Mouse (Mus musculus) heart, embryonic 13.5 days (tissue): Measurements from ENCODE around the gene E330014E10Rik. TPM values are rescaled to one million over a fixed set of nuclear protein-coding genes. Genes with fewer than 3 reads are reported as not detected.
"Not testable (repeated sequence)": the region's sequence is repeated elsewhere in the genome, so short reads cannot be mapped to it uniquely, and the experiment has no call there.

ENCODE experiments used
- ATAC-seq: fragments of 200-750 bp; cut with Nextera tagmentation; 2 replicates; pipeline ENCODE4 v1.8.0; 2017; ENCODE audit warnings: moderate TSS enrichment; ENCODE audit not compliant: insufficient number of reproducible peaks, low FRiP score, low TSS enrichment; ENCODE audit errors: extremely low read depth
- H3K27ac ChIP-seq: fragments of 300-500 bp; sonication (generic); replicated peaks from 2 replicates; pipeline ENCODE4 v1.5.1; 2015; ENCODE audit warnings: moderate library complexity, mild to moderate bottlenecking, inconsistent platforms
- H3K27me3 ChIP-seq: fragments of 300-500 bp; sonication (generic); replicated peaks from 2 replicates; pipeline ENCODE4 v1.6.1; 2015; ENCODE audit warnings: mild to moderate bottlenecking, inconsistent platforms
- H3K36me3 ChIP-seq: fragments of 300-500 bp; sonication (generic); 2 replicates; pipeline ENCODE4 v1.6.1; 2015; ENCODE audit warnings: mild to moderate bottlenecking, inconsistent platforms
- H3K4me1 ChIP-seq: fragments of 300-500 bp; sonication (generic); 2 replicates; pipeline ENCODE4 v1.6.1; 2015; ENCODE audit warnings: inconsistent platforms
- H3K4me2 ChIP-seq: fragments of 300-500 bp; sonication (generic); 2 replicates; pipeline ENCODE4 v1.6.1; 2015; ENCODE audit warnings: inconsistent platforms, mild to moderate bottlenecking, moderate library complexity
- H3K4me3 ChIP-seq: fragments of 300-500 bp; sonication (generic); 2 replicates; pipeline ENCODE4 v1.5.1; 2015; ENCODE audit warnings: moderate library complexity, mild to moderate bottlenecking, inconsistent platforms
- H3K9ac ChIP-seq: fragments of 300-500 bp; sonication (generic); 2 replicates; pipeline ENCODE4 v1.6.1; 2015; ENCODE audit warnings: inconsistent platforms, mild to moderate bottlenecking, moderate library complexity
- H3K9me3 ChIP-seq: fragments of 300-500 bp; sonication (generic); 2 replicates; pipeline ENCODE4 v1.6.1; 2016; ENCODE audit warnings: inconsistent platforms
- WGBS: fragments of 180-500 bp; shearing (Covaris S2); methylation state at CpG from one replicate; pipeline ENCODE4 v1.1.7; 2015; ENCODE audit warnings: mixed read lengths; 5-methylcytosine and 5-hydroxymethylcytosine counted together
- polyA plus RNA-seq: library from polyadenylated mRNA; unstranded; fragments of >200 nt; fragmentation: Nextera tagmentation; extraction: Ambion mirVana; gene quantifications from 2 replicates; pipeline ENCODE4 v1.2.1, GENCODE M21; 2015

Gene E330014E10Rik
- not detected in 2 replicates for polyA plus RNA-seq

GRCm38 (mm10) chr5:95775690-95776089 is at the start of gene E330014E10Rik:
Gene E330014E10Rik (plus strand): TSS chr5:95775990.
- not testable (repeated sequence) for H3K4me2 ChIP-seq, H3K27ac ChIP-seq, H3K4me1 ChIP-seq, H3K4me3 ChIP-seq, H3K9ac ChIP-seq, H3K27me3 ChIP-seq, H3K9me3 ChIP-seq, H3K36me3 ChIP-seq, ATAC-seq
- no CpG with 5 or more reads among the region's 2 CpGs for WGBS

GRCm38 (mm10) chr5:95736073-95736472 is 39.7 kb upstream of the E330014E10Rik start, which contains the start of gene Gm7978:
Gene Gm7978 (minus strand): TSS chr5:95736173.
- not testable (repeated sequence) for H3K36me3 ChIP-seq, H3K4me2 ChIP-seq, H3K9me3 ChIP-seq, H3K27me3 ChIP-seq, H3K4me1 ChIP-seq, H3K9ac ChIP-seq, H3K4me3 ChIP-seq, H3K27ac ChIP-seq, ATAC-seq
- WGBS = no CpG with 5 or more reads among the region's 1 CpGs

GRCm38 (mm10) chr5:95741714-95742113 is 34.1 kb upstream of the E330014E10Rik start, which contains the start of gene Gm7982:
Gene Gm7982 (plus strand): TSS chr5:95742014.
- not testable (repeated sequence) for H3K9ac ChIP-seq, H3K36me3 ChIP-seq, H3K27me3 ChIP-seq, H3K4me2 ChIP-seq, H3K4me3 ChIP-seq, H3K4me1 ChIP-seq, ATAC-seq, H3K27ac ChIP-seq, H3K9me3 ChIP-seq
- whole genome bisulfite sequencing = no CpG with 5 or more reads among the region's 3 CpGs

- H3K4me1 ChIP-seq, H3K9ac ChIP-seq, H3K27ac ChIP-seq, ATAC-seq, H3K4me2 ChIP-seq, H3K36me3 ChIP-seq, H3K4me3 ChIP-seq, H3K27me3 ChIP-seq, H3K9me3 ChIP-seq: not testable (repeated sequence)
- WGBS = 56% methylated on average over 2 of the region's 2 CpGs
These were observed 35.1 kb downstream of the E330014E10Rik start for GRCm38 (mm10) chr5:95810841-95811240.

- Histone ChIP-seq H3K27me3 (no peaks in the 10 kb centered on the region), H3K4me2 (no peak overlapping the region), H3K9me3 (peaks cover 6% of the 10 kb centered on the region; the same call in 1 of the 2 replicates), H3K4me3 (no peak overlapping the region), H3K4me1 (no peaks in the 10 kb centered on the region), H3K36me3 (no peaks in the 10 kb centered on the region), H3K27ac (no peak overlapping the region), H3K9ac (no peak overlapping the region)
- 51% methylated on average over 4 of the region's 4 CpGs for WGBS
- no peak for ATAC-seq
These were observed 60.8 kb downstream of the E330014E10Rik start for GRCm38 (mm10) chr5:95836580-95836979.

GRCm38 (mm10) chr5:95854030-95854429 is 78.2 kb downstream of the E330014E10Rik start:
- Histone ChIP-seq H3K4me2 (no peak overlapping the region), H3K9me3 (no peaks in the 10 kb centered on the region), H3K36me3 (no peaks in the 10 kb centered on the region), H3K4me3 (no peak overlapping the region), H3K4me1 (no peaks in the 10 kb centered on the region), H3K27ac (no peak overlapping the region), H3K27me3 (no peaks in the 10 kb centered on the region), H3K9ac (no peak overlapping the region)
- WGBS = 70% methylated on average over 3 of the region's 3 CpGs
- no peak for ATAC-seq

Other genes starting within 250 kb of the E330014E10Rik start
- not detected in 2 replicates for gene Gm7971, start 181.1 kb upstream of the E330014E10Rik start, polyA plus RNA-seq
- gene Gm7978, start 39.8 kb upstream of the E330014E10Rik start, polyA plus RNA-seq = not detected in 2 replicates
- gene Gm7982, start 34.0 kb upstream of the E330014E10Rik start, polyA plus RNA-seq = not detected in 2 replicates
- gene Cxcl13, start 181.0 kb downstream of the E330014E10Rik start, polyA plus RNA-seq = 2.4 and 5.3 TPM in 2 replicates